Mouse (Mus musculus) megakaryocyte-erythroid progenitor cell, adult 5-6 weeks (primary cell): ENCODE results near the gene Zfp869. TPM values are rescaled to one million over a fixed set of nuclear protein-coding genes. Genes with fewer than 3 reads are reported as not detected.
"Not testable (repeated sequence)": the region's sequence is repeated elsewhere in the genome, so short reads cannot be mapped to it uniquely, and the experiment has no call there.

Source experiments
- ATAC-seq: replicated peaks from 2 replicates; pipeline ENCODE4 v1.8.0; 2016; ENCODE audit warnings: mild to moderate bottlenecking, inconsistent platforms; ENCODE audit not compliant: severe bottlenecking, poor library complexity, low FRiP score, low TSS enrichment
- total RNA-seq, 2 experiments: library from RNA; stranded (forward) in 1 of 2; stranded (reverse) in 1 of 2; fragments of 200-1000, 215-1000 nt in 1 of 2; fragments of >200 nt in 1 of 2; fragmentation: Nextera tagmentation in 1 of 2; gene quantifications; 2 replicates each; pipeline ENCODE4 v1.2.3; 2014 to 2017

Zfp869 gene
- 16.3 and 25.8 TPM in 2 replicates for total RNA-seq (2014; fragmentation: Nextera tagmentation)
- 21.5 and 42.9 TPM in 2 replicates for total RNA-seq (2017)

DNA sequence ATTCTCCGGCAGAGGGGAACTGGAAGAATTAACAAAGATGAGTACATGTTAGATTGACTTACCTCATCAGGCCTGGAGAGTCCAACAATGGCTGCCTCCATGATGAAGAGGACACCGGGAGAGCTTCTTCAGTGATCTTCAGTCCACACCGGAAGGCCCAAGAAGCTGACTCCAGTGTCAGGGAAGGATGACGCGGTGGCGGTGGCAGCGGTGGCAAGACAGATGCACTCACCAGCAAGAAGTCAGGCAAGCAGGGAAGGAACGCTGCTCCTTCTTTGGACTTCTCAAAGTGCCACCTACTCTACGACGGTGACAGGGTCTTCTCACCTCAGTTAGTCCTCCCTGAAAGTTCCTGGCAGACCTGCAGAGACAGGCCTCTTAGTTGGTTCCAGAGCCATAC, at the start of gene Zfp869:
Zfp869 (minus strand) TSS at position 101 of the 400 bp plus-strand sequence.
- not testable (repeated sequence) for ATAC-seq

DNA sequence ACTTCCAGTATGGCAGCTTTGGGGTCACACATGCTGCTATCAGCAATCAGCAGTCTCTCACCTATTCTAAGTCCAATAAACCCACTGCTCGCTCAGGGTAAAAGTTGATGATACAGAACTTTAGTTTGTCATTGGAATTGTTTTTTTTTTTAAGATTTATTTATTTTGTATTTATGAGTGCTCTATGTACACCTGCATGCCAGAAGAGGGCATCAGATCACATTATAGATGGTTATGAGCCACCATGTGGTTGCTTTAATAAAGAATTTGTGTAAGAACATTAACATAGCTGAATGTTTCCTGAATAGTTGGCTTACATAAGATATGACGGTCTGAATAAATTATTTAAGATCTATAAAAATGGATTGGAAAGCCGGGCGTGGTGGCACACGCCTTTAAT, 47.8 kb upstream of the Zfp869 start:
- ATAC-seq: no peak

- ATAC-seq: peak; percentile 56
These were observed 41.9 kb upstream of the Zfp869 start for GRCm38 (mm10) chr8:69752437-69752836.

GRCm38 (mm10) chr8:69749544-69750454, 39.3 kb upstream of the Zfp869 start, which contains the start of gene Zfp963:
TSS of gene Zfp963 (minus strand) at chr8:69749970.
- peak; percentile 85 for ATAC-seq

DNA sequence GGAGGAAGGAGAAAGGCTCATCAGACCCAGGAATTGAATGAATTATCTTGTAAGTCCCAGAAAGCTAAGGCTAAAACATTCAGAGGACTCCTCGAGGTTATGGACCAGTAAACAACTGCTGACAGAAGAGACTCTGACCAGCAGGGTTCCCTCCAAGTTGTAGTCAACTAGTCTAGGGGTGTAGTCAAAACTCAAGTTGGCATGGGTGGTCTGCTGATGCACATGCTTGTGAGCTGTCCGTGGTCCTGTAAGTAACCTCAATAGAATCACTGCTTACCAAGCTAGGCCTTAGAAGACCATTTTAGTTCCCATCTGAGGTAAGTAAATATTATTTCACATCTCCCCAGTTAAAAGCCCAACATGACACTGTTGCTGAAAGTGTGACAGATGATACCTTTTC, 30.7 kb upstream of the Zfp869 start:
- ATAC-seq: no peak

DNA sequence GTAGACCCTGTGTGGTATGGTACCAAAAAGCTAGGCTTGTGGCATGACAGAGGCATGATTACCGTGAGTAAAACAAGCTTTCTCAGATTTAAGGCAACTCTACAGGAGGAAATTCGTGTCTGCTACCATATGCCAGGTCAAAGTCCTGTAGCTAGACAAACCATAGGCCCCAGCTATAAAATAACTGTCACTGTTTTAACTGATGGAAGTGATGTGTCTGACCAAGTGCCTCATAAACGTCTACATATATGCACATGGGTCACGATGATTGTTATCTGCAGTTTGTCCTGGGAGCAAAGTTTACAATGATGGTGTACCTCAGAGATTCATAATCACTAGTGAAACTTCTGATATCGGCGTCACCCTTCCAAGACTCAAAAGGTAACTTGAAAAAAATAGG, 30.2 kb upstream of the Zfp869 start:
- ATAC-seq: no peak

- ATAC-seq: no peak
These were observed 25.0 kb upstream of the Zfp869 start for GRCm38 (mm10) chr8:69735495-69735894.

DNA sequence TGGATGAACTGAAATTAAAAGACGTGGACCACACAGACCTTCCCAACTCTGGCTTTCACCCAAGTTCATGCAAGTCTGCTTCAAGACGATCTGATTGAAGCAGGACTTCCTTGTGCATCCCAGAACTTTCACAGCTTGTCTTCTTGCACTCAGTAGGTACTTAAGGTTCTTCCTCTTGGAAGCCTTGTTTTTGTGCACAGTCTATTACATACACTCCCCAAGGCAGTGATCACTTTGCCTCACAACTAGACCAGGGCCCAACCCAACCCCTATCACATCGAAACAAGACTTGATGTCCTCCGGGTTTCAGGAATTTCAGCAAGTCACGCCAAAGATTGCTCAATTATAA, 6.7 kb upstream of the Zfp869 start:
- ATAC-seq: peak; percentile 6; the same call in 1 of the 2 replicates

GRCm38 (mm10) chr8:69716403-69717231, 6.1 kb upstream of the Zfp869 start:
- peak; percentile 98 for ATAC-seq

DNA sequence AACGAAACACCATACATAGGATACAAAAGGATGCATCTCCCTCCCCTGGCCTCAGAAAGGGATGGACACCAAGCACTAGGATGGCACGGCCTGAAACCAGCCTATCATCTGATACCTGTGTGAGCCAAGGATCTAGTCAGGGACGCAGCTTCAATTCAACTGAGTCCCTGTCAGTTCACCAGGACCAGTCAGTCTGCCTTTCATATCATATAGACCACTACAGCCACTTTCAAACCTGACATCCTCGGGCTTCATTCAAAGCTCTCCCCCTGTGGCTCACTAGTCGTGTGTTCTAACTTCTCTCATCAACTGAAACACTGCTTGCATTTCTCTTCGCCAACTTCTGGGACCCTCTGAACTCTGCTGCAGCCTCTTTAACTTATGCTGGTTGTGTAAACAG, 4.8 kb upstream of the Zfp869 start:
- no peak for ATAC-seq

DNA sequence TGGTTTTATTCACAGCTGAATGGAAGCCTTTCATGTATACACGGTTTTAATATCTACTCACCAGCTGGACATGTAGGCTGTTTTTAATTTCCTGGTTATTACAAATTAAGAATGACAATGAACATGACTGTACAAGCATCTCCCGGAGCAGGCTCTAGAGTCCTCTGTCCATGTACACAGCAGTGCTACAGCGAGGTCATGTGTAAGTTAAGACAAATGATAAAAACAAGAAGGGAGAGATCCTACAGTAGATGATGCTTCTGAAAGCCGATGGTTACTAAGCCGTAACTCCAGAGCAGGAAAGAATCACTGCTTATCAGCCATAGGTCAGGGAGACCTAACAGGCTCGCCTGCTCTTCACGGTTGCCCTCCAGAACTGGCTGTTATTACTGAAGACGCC, 3.0 kb upstream of the Zfp869 start:
- ATAC-seq: no peak

- peak; percentile 55; the same call in 1 of the 2 replicates for ATAC-seq
These were observed 8.7 kb downstream of the Zfp869 start for GRCm38 (mm10) chr8:69701810-69702209.

GRCm38 (mm10) chr8:69665051-69665450, 45.5 kb downstream of the Zfp869 start:
- ATAC-seq: not testable (repeated sequence)

DNA sequence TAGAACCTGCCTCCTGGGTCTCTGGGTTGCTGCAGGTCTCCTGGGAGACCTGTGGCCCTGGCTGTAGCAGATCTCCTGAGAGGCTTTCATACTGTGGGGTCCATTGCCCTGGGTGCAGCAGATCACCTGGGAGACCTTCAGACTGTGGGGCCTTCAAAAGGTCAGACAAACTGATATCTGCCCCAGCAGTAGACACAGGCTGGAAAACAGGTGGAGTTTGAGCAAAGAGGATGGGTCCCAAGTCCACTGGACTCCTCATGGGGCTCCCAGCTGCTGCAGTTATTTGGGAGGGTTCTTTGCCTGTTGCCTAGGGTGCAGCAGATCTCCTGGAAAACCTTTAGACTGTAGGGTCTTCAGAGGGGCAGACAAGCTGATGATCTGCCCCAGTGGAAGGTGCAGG, 49.2 kb downstream of the Zfp869 start:
- ATAC-seq: no peak

Other genes starting within 250 kb of the Zfp869 start
- not detected in 2 replicates for gene Gm7697, start 187.7 kb downstream of the Zfp869 start, total RNA-seq (2014; fragmentation: Nextera tagmentation)
- gene Gm7697, start 187.7 kb downstream of the Zfp869 start, total RNA-seq (2017): not detected in 2 replicates
- gene Zfp868, start 85.2 kb downstream of the Zfp869 start, total RNA-seq (2014; fragmentation: Nextera tagmentation): 34.9 and 36.2 TPM in 2 replicates
- 12.4 and 16.0 TPM in 2 replicates for gene Zfp868, start 85.2 kb downstream of the Zfp869 start, total RNA-seq (2017)
- 0.59 TPM in 1 of 2 replicates, not detected in the other for gene Zfp964, start 56.2 kb downstream of the Zfp869 start, total RNA-seq (2014; fragmentation: Nextera tagmentation)
- gene Zfp964, start 56.2 kb downstream of the Zfp869 start, total RNA-seq (2017): 0.61 and 1.2 TPM in 2 replicates
- 6.0 and 6.7 TPM in 2 replicates for gene Zfp963, start 39.2 kb upstream of the Zfp869 start, total RNA-seq (2014; fragmentation: Nextera tagmentation)
- 5.0 and 7.4 TPM in 2 replicates for gene Zfp963, start 39.2 kb upstream of the Zfp869 start, total RNA-seq (2017)
- 1.3 TPM in 1 of 2 replicates, not detected in the other for gene Gm20422, start 64.2 kb upstream of the Zfp869 start, total RNA-seq (2014; fragmentation: Nextera tagmentation)
- not detected in 2 replicates for gene Gm20422, start 64.2 kb upstream of the Zfp869 start, total RNA-seq (2017)
- gene Atp13a1, start 80.4 kb upstream of the Zfp869 start, total RNA-seq (2014; fragmentation: Nextera tagmentation): 48.8 and 58.1 TPM in 2 replicates
- 13.7 and 23.2 TPM in 2 replicates for gene Atp13a1, start 80.4 kb upstream of the Zfp869 start, total RNA-seq (2017)
- 26.3 and 29.8 TPM in 2 replicates for gene Zfp866, start 80.5 kb upstream of the Zfp869 start, total RNA-seq (2014; fragmentation: Nextera tagmentation)
- 23.4 and 25.7 TPM in 2 replicates for gene Zfp866, start 80.5 kb upstream of the Zfp869 start, total RNA-seq (2017)
- 15.1 and 65.6 TPM in 2 replicates for gene Gmip, start 98.0 kb upstream of the Zfp869 start, total RNA-seq (2014; fragmentation: Nextera tagmentation)
- 7.6 and 28.5 TPM in 2 replicates for gene Gmip, start 98.0 kb upstream of the Zfp869 start, total RNA-seq (2017)
- 2.1 and 2.4 TPM in 2 replicates for gene Lpar2, start 111.7 kb upstream of the Zfp869 start, total RNA-seq (2014; fragmentation: Nextera tagmentation)
- gene Lpar2, start 111.7 kb upstream of the Zfp869 start, total RNA-seq (2017): 0.28 and 0.38 TPM in 2 replicates
- gene Pbx4, start 121.8 kb upstream of the Zfp869 start, total RNA-seq (2014; fragmentation: Nextera tagmentation): 65.9 and 72.8 TPM in 2 replicates
- 20.7 and 33.7 TPM in 2 replicates for gene Pbx4, start 121.8 kb upstream of the Zfp869 start, total RNA-seq (2017)
- not detected in 2 replicates for gene Cilp2, start 177.0 kb upstream of the Zfp869 start, total RNA-seq (2014; fragmentation: Nextera tagmentation)
- gene Cilp2, start 177.0 kb upstream of the Zfp869 start, total RNA-seq (2017): not detected in 2 replicates
- gene Tssk6, start 191.5 kb upstream of the Zfp869 start, total RNA-seq (2014; fragmentation: Nextera tagmentation): 1.4 TPM in 1 of 2 replicates, not detected in the other
- 0.15 TPM in 1 of 2 replicates, not detected in the other for gene Tssk6, start 191.5 kb upstream of the Zfp869 start, total RNA-seq (2017)
- gene Ndufa13, start 191.8 kb upstream of the Zfp869 start, total RNA-seq (2014; fragmentation: Nextera tagmentation): 110 and 122 TPM in 2 replicates
- 91.6 and 99.6 TPM in 2 replicates for gene Ndufa13, start 191.8 kb upstream of the Zfp869 start, total RNA-seq (2017)
- not detected in 2 replicates for gene Yjefn3, start 192.0 kb upstream of the Zfp869 start, total RNA-seq (2014; fragmentation: Nextera tagmentation)
- gene Yjefn3, start 192.0 kb upstream of the Zfp869 start, total RNA-seq (2017): not detected in 2 replicates